Mouse (Mus musculus): ENCODE results near the gene Wdr54. TPM values are rescaled to one million over a fixed set of nuclear protein-coding genes. Genes with fewer than 3 reads are reported as not detected.

Wdr54 gene
- polyA plus RNA-seq, 1 experiment from 2014 or later, result 8.3 TPM

DNA sequence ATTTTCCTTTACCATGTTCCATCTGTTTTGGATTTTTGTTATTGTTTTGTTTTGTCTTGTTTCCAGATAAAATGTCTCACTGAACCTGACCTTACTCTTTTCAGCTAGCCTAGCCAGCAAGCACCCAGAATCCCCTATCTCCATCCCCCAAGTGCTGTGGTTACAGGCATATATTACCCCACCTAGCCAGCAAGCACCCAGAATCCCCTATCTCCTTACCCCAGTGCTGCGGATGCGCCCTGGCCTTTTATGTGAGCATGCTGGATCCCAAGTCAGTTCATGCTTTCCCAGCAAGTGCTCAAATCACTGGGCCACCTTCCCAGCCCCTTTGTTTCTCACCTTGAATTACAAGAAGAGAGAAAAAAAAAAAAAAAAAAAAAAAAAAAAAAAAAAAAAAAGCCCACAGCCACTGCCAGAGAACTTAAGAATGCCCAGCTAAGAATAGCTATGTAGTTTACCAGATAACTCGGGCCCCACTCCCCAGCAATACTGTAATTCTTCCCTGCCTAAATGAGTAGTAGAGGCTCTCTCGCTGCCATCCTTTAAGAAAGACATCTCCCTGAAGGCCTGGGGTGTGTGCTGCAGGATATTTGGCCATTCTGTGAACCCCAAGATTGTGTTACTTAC, 44.6 kb downstream of the Wdr54 start:
- Histone ChIP-seq H3K27ac (no peak overlapping the region), H3K9ac (no peak overlapping the region), H3K9me3 (replicated peaks) (no peaks in the 10 kb centered on the region), H3K4me3 (replicated peaks) (no peak overlapping the region), H3K36me3 (peaks cover 20% of the 10 kb centered on the region), H3K4me2 (no peak overlapping the region), H3K4me1 (peaks cover 45% of the 10 kb centered on the region), H3K27me3 (no peaks in the 10 kb centered on the region)
- ATAC-seq (replicated peaks; ENCODE audit: low FRiP score), result no peak
- 94% methylated on average over 4 of the region's 4 CpGs for WGBS

DNA sequence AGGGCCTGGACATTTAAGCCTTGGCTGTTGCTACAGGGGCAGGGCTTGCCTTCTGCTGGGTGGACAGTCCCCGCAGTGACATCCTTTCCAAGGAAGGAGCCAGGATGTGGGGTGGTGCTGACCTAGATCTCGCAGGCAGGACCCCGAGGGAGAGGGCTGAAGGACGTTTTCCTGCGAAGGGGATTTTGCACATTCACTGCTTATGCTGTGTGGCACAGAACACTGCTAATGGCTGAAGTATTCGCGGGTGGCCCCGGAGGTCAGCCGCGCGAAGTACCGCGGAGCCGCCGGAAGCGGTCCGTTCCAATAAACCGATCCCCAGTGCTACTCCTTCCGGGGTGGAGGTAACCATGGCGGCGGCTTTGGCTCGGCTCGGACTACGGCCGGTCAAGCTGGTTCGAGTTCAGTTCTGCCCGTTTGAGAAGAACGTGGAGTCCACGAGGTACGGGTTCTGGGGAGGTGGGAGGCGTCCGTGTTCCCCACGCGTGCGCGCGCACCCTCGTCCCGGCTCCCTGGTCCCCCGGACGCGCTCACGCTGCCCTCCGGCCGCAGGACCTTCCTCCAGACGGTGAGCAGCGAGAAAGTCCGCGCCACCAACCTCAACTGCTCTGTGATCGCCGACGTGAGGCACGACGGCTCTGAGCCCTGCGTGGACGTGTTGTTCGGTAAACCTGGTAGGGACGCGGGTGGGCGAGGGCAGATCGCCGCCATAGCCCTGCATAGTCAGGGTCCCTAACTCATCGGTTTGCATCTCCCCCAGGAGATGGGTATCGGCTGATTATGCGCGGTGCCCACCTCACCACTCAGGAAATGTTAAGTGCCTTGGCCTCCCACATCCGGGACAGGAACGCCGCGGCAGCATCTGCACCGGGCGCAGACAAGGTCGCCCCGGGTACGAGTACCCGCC, 47.2 kb downstream of the Wdr54 start, which contains the start of gene Mrpl53:
Gene Mrpl53, plus strand, starts transcription at position 279 of the 907 bp plus-strand sequence.
- H3K4me2 ChIP-seq, result peak within 1 kb of the TSS; percentile 88
- H3K9me3 ChIP-seq (replicated peaks), result no peaks in the 10 kb centered on the region
- H3K36me3 ChIP-seq, result peaks cover 31% of the 10 kb centered on the region
- H3K9ac ChIP-seq, result peak within 1 kb of the TSS; percentile 90
- H3K27ac ChIP-seq, result peak within 1 kb of the TSS; percentile 89
- peak within 1 kb of the TSS; percentile 76 for H3K4me3 ChIP-seq (replicated peaks)
- peaks cover 26% of the 10 kb centered on the region for H3K4me1 ChIP-seq
- peak; percentile 88 for ATAC-seq (replicated peaks; ENCODE audit: low FRiP score)
- WGBS, result under 1% methylated on average over 76 of the region's 76 CpGs
- no peaks in the 10 kb centered on the region for H3K27me3 ChIP-seq

DNA sequence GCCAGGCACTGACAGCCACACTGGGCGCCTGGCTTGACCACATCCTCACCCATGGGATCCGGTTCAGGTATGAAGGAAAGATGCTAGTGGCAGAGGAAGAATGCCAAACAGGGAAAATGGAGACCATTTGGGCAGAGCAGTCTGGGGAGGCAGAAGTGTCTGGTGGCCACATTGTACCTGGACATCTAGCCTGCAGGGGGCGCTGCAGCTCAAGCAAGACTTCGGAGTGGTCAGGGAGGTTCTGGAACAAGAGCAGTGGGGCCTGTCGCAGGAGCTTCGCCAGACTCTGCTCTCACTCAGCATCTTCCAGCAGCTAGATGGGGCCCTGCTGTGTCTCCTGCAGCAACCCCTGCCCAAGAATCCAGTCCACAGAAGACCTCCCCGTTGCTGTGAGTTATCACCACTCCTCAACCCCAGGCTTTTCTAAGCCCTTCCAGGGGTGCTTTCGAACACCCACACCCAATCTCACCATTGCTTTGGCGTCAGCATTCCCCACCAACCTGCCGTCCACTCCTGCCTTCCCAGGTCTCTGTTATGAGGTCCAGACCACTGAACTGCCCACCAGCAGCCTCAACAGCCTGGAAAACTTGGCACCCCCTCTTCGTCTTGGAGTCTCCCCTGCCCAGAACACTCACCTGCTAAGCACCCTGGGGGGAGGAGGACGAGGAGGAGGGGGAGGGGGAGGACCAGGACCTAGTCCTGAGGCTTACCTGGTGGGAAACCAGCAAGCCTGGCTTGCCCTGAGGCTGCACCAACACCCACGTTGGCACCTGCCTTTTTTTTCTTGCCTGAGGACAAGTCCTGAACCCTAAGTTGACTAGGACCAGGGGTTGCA, 48.4 kb downstream of the Wdr54 start:
- 0 out of 2 replicates have a peak, but pooled peaks have one; percentile 30 for ATAC-seq (replicated peaks; ENCODE audit: low FRiP score)

DNA sequence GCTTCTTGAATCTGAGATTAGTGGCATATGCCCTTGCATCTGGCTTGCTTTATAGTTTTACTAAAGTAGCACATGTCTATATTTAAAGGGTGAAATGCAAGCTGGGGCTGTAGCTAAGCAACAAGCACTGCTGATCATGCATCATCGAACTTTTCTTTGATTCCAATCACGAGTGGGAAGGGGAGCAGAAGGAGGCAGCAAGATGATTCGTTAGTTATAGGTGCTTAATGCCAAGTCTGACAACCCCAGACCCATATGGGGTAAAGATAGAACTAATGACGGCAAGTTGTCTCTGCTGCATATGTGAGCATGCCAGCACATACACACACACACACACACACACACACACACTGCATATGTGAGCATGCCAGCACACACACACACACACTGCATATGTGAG, 52.0 kb downstream of the Wdr54 start:
- WGBS, result 76% methylated on average over 4 of the region's 4 CpGs
- Histone ChIP-seq H3K4me3 (replicated peaks) (no peak overlapping the region), H3K36me3 (peaks cover 21% of the 10 kb centered on the region), H3K9ac (no peak overlapping the region), H3K4me1 (peaks cover 37% of the 10 kb centered on the region), H3K9me3 (replicated peaks) (no peaks in the 10 kb centered on the region), H3K27me3 (no peaks in the 10 kb centered on the region), H3K4me2 (no peak overlapping the region), H3K27ac (no peak overlapping the region)
- no peak for ATAC-seq (replicated peaks; ENCODE audit: low FRiP score)

More for the DNA sequence above, 48.4 kb downstream of the Wdr54 start:
- Histone ChIP-seq H3K36me3 (peaks cover 31% of the 10 kb centered on the region), H3K4me3 (replicated peaks) (peak overlapping the region; percentile 76; the same call in 1 of the 2 replicates), H3K4me1 (peaks cover 34% of the 10 kb centered on the region), H3K27me3 (no peaks in the 10 kb centered on the region), H3K9me3 (replicated peaks) (no peaks in the 10 kb centered on the region), H3K9ac (peak overlapping the region; percentile 90; the same call in 1 of the 2 replicates), H3K4me2 (peak overlapping the region; percentile 88), H3K27ac (0 out of 2 replicates have a peak overlapping the region, but pooled peaks have one; percentile 89)
- WGBS, result 37% methylated on average over 13 of the region's 13 CpGs

DNA sequence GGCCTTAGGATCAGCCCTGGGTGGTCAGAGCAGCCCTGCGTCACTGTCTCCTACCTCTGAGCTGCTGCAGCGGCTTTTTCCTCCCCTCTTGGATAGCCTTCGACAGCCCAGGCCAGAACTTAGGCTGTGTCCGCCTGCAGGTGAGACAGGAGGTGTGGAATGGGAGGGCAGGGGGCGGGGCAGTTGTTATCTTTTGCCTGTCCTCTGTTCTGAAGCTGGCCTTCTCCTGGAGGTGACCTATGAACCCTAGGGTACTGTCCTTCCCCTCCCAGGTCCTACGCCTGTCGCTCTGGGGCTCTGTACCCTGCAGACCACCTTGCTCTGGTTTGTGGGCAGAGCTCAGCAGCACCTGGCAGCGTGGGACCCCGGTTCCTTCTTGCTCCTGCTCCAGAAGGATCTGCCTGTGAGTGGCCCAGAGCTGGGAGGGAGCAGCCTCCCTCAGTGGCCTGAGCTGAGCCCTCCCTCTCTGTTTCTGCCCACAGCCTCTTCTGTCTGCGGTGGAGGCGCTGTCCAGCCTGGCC, 53.0 kb downstream of the Wdr54 start:
- Histone ChIP-seq H3K27ac (no peak overlapping the region), H3K9me3 (replicated peaks) (no peaks in the 10 kb centered on the region), H3K36me3 (peaks cover 21% of the 10 kb centered on the region), H3K27me3 (no peaks in the 10 kb centered on the region), H3K9ac (0 out of 2 replicates have a peak overlapping the region, but pooled peaks have one; percentile 79), H3K4me3 (replicated peaks) (0 out of 2 replicates have a peak overlapping the region, but pooled peaks have one; percentile 80), H3K4me2 (peak overlapping the region; percentile 97), H3K4me1 (peaks cover 36% of the 10 kb centered on the region)
- no peak for ATAC-seq (replicated peaks; ENCODE audit: low FRiP score)
- WGBS, result 57% methylated on average over 11 of the region's 11 CpGs

DNA sequence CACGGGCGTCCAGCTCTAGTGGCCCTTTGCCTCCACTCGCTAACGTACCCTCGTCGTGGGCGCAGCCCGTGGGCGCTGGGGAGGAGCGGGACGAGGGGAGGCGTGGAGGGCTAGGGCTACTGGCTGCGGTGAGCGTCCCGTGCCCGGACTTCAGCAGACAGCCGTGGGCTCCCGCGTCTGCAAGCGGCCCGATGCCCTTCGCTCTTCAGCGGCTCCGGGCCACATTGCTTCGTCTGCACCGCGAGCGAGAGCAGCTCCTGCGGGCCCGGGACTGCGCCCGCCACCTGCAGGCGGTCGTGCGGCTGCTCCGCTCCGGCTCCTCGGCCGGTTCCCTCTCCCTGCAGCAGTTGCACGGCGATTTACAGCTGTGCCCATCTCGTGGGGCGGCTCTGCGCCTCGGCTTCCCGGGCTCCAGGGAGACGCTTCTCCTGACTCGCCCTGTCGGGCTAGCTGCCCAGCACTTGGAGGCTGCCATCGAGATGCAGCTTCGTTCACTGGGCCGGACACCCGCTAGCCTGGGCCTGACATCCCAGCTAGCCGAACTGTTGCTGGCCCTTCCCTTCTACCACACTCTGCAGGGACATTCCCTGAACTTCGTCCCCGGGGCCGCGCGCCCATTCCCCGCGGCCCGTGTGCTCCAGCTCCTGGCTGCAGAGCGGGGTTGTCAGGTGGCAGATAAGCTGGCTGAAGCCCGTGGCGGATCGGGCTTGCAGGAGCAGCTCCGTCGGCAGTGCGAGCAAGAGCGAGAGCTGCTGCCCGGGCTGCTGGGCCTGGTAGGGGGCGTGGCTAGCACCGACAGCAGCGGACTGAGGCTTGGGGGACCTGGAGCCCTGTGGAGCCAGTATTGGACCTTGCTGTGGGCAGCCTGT, 54.3 kb downstream of the Wdr54 start:
- H3K36me3 ChIP-seq, result peaks cover 15% of the 10 kb centered on the region
- peaks cover 27% of the 10 kb centered on the region for H3K4me1 ChIP-seq
- peak overlapping the region; percentile 97 for H3K4me2 ChIP-seq
- H3K9ac ChIP-seq, result peak overlapping the region; percentile 79
- no peaks in the 10 kb centered on the region for H3K9me3 ChIP-seq (replicated peaks)
- ATAC-seq (replicated peaks; ENCODE audit: low FRiP score), result peak; percentile 89
- WGBS, result under 1% methylated on average over 73 of the region's 74 CpGs
- no peaks in the 10 kb centered on the region for H3K27me3 ChIP-seq
- H3K4me3 ChIP-seq (replicated peaks), result peak overlapping the region; percentile 80
- H3K27ac ChIP-seq, result peak overlapping the region; percentile 89

DNA sequence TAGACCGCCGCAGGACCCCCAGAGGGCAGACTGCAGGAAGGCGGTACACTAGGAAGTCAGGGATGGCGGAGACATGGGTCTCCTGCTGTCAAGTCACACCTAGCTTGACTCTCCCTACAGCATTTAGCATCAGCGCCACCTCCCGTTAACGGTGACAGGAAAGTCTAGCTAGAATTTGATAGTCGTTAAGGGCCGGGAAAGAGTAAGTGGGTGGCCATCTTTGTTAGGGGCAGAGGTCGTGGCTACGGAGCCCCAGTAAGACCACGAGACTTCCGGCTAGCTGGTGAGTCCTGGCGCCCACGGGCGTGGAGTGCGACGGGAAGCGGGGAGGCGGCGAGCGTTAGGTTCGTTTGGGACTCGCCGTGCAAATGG, 54.9 kb downstream of the Wdr54 start, which contains the start of the genes Ccdc142 and Gm42688:
Gene Ccdc142, plus strand, starts transcription at position 286 of the 372 bp plus-strand sequence.
Gene Gm42688, plus strand, starts transcription at position 302 of the 372 bp plus-strand sequence.
- peak within 1 kb of the TSS; percentile 89 for H3K27ac ChIP-seq
- WGBS, result under 1% methylated on average over 25 of the region's 25 CpGs

More for the DNA sequence above, 54.9 kb downstream of the Wdr54 start, which contains the start of the genes Ccdc142 and Gm42688:
- ATAC-seq (replicated peaks; ENCODE audit: low FRiP score), result peak; percentile 84
- H3K36me3 ChIP-seq, result peaks cover 9% of the 10 kb centered on the region
- H3K4me3 ChIP-seq (replicated peaks), result peak within 1 kb of the TSS; percentile 80
- H3K4me1 ChIP-seq, result peaks cover 27% of the 10 kb centered on the region
- H3K27me3 ChIP-seq, result no peaks in the 10 kb centered on the region
- H3K4me2 ChIP-seq, result peak within 1 kb of the TSS; percentile 97
- H3K9ac ChIP-seq, result peak within 1 kb of the TSS; percentile 79
- no peaks in the 10 kb centered on the region for H3K9me3 ChIP-seq (replicated peaks)

Other genes starting within 250 kb of the Wdr54 start
- 1.3 and 2.1 TPM in 2 replicates for gene Sema4f, start 216.6 kb downstream of the Wdr54 start, polyA plus RNA-seq (2015; fragmentation: Nextera tagmentation; extraction: Ambion mirVana)
- 0.24 and 0.43 TPM in 2 replicates for gene M1ap, start 209.5 kb downstream of the Wdr54 start, polyA plus RNA-seq (2015; fragmentation: Nextera tagmentation; extraction: Ambion mirVana)
- gene Dok1, start 122.9 kb downstream of the Wdr54 start, polyA plus RNA-seq (2015; fragmentation: Nextera tagmentation; extraction: Ambion mirVana), result 13.7 and 14.7 TPM in 2 replicates
- gene Loxl3, start 122.2 kb downstream of the Wdr54 start, polyA plus RNA-seq (2015; fragmentation: Nextera tagmentation; extraction: Ambion mirVana), result 18.0 and 21.6 TPM in 2 replicates
- 196 and 221 TPM in 2 replicates for gene Aup1, start 101.9 kb downstream of the Wdr54 start, polyA plus RNA-seq (2015; fragmentation: Nextera tagmentation; extraction: Ambion mirVana)
- gene Htra2, start 101.1 kb downstream of the Wdr54 start, polyA plus RNA-seq (2015; fragmentation: Nextera tagmentation; extraction: Ambion mirVana), result 83.9 and 87.5 TPM in 2 replicates
- gene Dqx1, start 98.6 kb downstream of the Wdr54 start, polyA plus RNA-seq (2015; fragmentation: Nextera tagmentation; extraction: Ambion mirVana), result 3.1 and 4.0 TPM in 2 replicates
- gene Tlx2, start 86.1 kb downstream of the Wdr54 start, polyA plus RNA-seq (2015; fragmentation: Nextera tagmentation; extraction: Ambion mirVana), result 0.69 and 3.6 TPM in 2 replicates
- 36.5 and 37.8 TPM in 2 replicates for gene Pcgf1, start 78.5 kb downstream of the Wdr54 start, polyA plus RNA-seq (2015; fragmentation: Nextera tagmentation; extraction: Ambion mirVana)
- gene Lbx2, start 70.0 kb downstream of the Wdr54 start, polyA plus RNA-seq (2015; fragmentation: Nextera tagmentation; extraction: Ambion mirVana), result 7.5 and 9.6 TPM in 2 replicates
- gene Ccdc142, start 54.8 kb downstream of the Wdr54 start, polyA plus RNA-seq (2015; fragmentation: Nextera tagmentation; extraction: Ambion mirVana), result 2.7 and 3.3 TPM in 2 replicates
- gene Gm42688, start 54.8 kb downstream of the Wdr54 start, polyA plus RNA-seq (2015; fragmentation: Nextera tagmentation; extraction: Ambion mirVana), result 2.9 and 3.0 TPM in 2 replicates
- gene Mrpl53, start 47.4 kb downstream of the Wdr54 start, polyA plus RNA-seq (2015; fragmentation: Nextera tagmentation; extraction: Ambion mirVana), result 134 and 147 TPM in 2 replicates
- 56.3 and 58.9 TPM in 2 replicates for gene Mogs, start 40.9 kb downstream of the Wdr54 start, polyA plus RNA-seq (2015; fragmentation: Nextera tagmentation; extraction: Ambion mirVana)
- gene Wbp1, start 34.8 kb downstream of the Wdr54 start, polyA plus RNA-seq (2015; fragmentation: Nextera tagmentation; extraction: Ambion mirVana), result 132 and 144 TPM in 2 replicates
- gene Ino80b, start 31.0 kb downstream of the Wdr54 start, polyA plus RNA-seq (2015; fragmentation: Nextera tagmentation; extraction: Ambion mirVana), result 15.9 and 17.1 TPM in 2 replicates
- 31.5 and 33.7 TPM in 2 replicates for gene Rtkn, start 20.9 kb downstream of the Wdr54 start, polyA plus RNA-seq (2015; fragmentation: Nextera tagmentation; extraction: Ambion mirVana)
- gene 1700003E16Rik, start within 50 bp of the Wdr54 start, polyA plus RNA-seq (2015; fragmentation: Nextera tagmentation; extraction: Ambion mirVana), result 1.6 and 2.4 TPM in 2 replicates
- gene Dctn1, start 9.5 kb upstream of the Wdr54 start, polyA plus RNA-seq (2015; fragmentation: Nextera tagmentation; extraction: Ambion mirVana), result 89.2 and 93.9 TPM in 2 replicates
- 0.44 and 0.59 TPM in 2 replicates for gene Slc4a5, start 63.4 kb upstream of the Wdr54 start, polyA plus RNA-seq (2015; fragmentation: Nextera tagmentation; extraction: Ambion mirVana)
- gene Mthfd2, start 169.5 kb upstream of the Wdr54 start, polyA plus RNA-seq (2015; fragmentation: Nextera tagmentation; extraction: Ambion mirVana), result 39.7 and 44.9 TPM in 2 replicates
- gene Mob1a, start 169.6 kb upstream of the Wdr54 start, polyA plus RNA-seq (2015; fragmentation: Nextera tagmentation; extraction: Ambion mirVana), result 69.6 and 70.6 TPM in 2 replicates
- gene Bola3, start 192.8 kb upstream of the Wdr54 start, polyA plus RNA-seq (2015; fragmentation: Nextera tagmentation; extraction: Ambion mirVana), result 145 and 149 TPM in 2 replicates

All from kidney, embryonic 15.5 days (tissue).